Mouse (Mus musculus) CD8-positive naive resting alpha-beta T cell, adult 2 months (primary cell): Measurements from ENCODE around the gene Hmga1.

Source experiments
- DNase-seq, 2 experiments: peaks; one replicate each; pipeline ENCODE4 v3.0.0; 2022; ENCODE audit warnings: low read depth in 2 of 2, low spot score in 2 of 2

The Hmga1 gene

GRCm38 (mm10) chr17:27586661-27587060 is 30.4 kb downstream of the Hmga1 start:
- no peak for DNase-seq

DNA sequence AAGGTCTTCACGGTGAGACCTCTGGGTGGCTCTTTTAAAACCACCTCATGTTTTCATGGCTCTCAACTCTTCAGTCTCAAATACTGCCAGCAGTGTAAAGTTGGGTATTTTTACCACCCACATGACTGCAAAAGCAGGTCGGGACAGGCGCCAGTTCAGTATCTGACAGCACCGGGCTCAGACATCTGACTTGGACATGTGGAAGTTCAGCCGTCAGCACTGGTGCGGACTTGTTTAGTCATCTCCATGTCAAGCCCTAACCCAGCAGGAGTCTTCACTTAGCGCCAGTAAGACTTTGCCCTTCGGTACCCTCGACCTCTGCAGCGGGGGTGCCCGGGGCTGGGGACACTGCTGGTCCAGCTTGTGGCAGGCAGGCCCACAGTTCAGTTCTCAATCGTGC is 31.0 kb downstream of the Hmga1 start:
- no peak for DNase-seq

GRCm38 (mm10) chr17:27588231-27588630 is 31.9 kb downstream of the Hmga1 start:
- DNase-seq: no peak

DNA sequence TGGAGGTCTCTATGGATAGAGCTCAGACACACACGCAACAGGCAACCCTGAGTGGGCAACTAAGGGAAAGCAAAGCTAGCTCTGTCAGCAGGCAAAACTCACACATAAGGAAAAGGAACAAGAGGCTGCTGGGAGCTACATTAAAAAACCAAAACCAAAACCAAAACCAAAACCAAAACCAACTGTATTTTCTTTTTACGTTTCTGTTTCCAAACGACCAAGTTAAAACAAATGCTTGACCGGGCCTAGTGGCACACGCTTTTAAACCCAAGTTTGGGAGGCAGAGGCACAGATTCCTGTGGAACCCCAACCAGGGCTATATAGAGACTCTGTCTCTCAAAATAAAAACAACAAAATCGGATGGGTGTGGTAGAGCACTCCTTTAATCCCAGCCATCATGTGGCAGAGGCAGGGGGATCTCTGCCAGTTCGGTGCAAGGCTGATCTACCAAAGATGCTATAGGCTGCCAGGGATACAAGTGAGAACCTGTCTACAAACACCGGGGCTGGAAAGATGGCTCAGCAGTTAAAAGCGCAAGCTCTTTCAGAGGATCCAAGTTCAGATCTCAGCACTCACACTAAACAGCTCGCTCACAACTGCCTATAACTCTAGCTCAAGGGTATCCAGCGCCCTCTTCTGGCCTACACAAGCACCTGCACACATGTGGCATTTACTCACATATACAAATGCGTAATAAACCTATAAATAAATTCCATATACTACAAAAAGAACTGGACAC is 35.7 kb downstream of the Hmga1 start:
- DNase-seq: peak; percentile 11 to 32

- peak in 1 of 2 experiments; percentile 3 for DNase-seq
Measured at GRCm38 (mm10) chr17:27592565-27592910, 36.2 kb downstream of the Hmga1 start.

DNA sequence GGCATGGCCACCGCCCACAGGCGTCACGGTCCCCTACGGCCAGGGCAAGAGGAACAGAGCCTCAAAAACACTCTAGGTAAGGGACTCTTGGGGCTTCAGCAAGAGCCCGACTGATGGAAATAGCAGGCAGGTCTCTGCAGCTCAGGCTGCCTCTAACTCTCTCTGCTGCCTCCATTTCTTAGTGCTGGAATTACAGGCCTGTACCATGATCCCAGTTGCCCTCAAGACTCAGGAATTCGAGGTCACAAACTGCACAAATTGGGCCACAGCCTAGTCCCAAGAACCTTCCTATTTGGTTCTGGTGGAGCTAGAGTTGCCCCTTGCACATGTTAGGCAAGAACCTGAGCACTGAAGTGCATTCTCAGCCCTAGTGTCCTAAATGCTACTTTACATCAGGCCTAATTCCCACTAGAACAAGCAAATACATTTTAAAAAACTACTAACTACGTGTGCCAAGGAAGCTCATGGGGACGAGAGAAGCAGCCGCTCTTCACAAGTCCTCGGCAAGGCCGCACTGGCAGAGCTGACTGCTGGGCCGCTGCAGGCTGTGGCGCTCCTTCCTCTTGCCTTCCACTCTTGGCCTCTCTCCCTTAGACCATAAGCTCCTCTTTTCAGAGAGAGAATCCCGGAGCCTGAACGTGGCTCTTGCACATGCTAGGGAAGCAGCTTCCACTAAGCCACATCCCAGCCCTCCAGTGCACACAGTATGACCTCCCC is 39.5 kb downstream of the Hmga1 start:
- DNase-seq: no peak

DNA sequence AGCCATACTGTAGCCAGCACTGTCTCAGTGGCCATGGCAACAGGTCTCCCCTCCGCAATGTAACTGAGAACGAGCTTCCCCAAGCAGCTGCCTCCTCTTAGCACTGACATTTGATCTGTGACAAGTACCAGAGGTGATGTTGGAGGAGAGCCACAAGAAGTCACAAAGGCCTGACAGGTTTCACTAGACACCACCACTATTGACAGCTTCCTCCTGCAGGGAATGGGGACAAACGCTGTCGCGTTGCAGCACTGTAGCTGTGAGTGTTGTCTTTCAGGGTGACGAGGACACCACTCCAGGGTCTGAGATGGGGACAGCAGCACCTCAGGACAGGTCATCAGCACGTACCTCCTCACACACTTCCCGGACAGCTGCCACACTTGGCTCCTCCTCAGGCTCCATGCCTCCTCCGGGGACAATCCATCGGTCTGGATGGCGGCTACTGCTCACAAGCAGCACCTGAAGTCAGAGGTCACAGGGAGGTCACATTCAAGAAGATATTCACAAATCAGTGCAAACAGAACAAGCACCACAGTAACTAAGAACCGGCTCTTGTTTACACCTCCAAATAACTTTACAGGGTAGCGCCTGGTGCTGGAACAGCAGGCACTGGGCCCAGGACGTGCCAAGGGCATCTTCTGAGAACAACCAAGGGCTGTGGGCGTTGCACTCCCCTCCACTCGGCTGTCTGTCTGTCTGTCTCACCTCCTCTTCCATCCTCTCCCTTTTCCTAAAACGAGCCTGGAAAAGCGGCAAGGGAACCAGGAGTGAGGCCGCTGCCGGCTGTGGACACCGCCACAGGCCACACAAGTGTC is 40.3 kb downstream of the Hmga1 start:
- no peak for DNase-seq

DNA sequence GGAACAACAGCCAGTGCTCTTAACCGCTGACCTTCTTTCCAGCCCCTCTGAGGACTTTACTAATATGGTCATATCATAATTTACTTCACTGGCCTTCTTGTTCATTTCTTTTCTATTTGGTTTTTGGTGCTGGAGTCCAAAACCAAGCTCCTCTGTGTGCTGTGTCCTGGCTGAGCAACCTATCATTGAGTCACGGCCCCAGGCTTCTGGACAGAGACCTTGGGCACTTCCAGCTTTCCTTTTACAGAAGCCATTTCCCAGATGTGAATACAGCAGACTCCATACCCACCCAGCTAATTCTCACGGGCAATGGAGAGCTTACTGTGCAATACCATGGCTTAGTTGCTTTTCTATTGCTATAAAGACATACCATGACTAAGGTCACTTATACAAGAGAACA is 44.0 kb downstream of the Hmga1 start:
- DNase-seq: no peak

DNA sequence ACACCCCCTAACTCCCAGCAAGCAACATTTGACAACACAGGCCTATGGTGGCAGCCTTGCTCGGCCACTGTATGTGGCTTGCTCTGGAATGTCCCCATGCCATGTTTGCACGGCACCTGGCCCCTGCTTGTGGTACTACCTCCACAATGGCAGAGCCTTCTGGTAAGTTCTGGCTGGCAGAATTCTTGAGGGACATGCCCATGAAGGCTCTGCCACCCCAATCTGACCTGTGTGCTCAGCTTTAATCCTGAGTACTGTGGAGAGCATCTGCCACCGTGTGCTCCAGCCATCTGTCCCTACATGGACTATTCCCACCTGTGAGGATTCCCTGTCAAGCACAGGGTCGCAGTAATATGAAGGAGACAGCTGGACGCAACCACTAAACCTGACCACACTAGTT is 44.6 kb downstream of the Hmga1 start:
- no peak for DNase-seq

DNA sequence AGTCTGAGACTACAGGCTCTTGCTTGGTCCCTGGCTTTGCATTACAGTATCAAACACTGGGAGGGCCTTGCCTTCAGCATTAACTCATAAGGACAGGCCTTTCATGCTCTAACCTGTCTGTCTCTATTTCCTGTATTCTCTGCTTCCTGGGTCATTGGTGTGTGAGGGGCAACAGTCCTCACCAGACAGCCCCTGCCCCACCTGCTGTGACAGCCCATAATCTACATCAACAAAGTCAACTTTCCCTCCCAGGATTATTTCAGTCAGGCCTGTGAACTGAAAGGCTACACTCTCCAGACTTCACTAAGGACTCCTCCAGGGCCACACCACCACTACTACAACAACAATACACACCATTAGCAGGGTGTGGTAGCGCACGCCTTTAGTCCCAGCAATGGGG is 46.7 kb downstream of the Hmga1 start:
- DNase-seq: no peak

DNA sequence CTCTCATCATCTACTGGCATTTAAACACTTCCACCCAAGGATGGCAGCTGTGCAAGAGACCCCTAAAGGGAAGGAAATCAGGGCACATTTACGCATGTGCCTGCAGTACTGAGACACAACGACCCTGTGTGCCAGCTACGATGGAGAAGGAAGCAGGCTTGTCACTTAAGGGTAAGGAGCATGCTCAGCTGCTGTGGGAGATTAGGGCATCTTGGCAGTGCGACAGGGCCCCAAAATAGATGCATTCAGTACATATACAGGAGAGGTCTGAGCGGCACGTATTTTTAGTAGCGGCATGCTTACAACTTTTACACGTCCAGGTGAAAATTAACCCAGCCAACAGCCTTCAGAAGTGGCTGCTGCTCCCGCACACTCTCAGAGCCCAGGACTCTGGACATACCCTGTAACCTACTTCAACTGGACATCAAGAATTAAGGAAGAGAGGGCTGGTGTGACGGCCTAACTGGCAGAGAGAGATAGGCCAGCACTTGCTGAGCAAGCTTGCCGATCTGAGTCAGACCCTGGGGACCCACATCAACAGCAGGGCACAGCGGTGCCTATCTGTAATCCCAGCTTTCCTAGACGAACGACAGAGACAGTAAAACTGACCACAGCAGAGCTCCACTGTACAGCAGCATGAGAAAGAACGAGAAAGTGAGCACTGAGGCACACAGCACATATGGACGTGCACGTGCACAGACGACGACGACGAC is 47.4 kb downstream of the Hmga1 start:
- no peak for DNase-seq

GRCm38 (mm10) chr17:27609576-27609975 is 53.3 kb downstream of the Hmga1 start:
- DNase-seq: no peak

GRCm38 (mm10) chr17:27610679-27611518 is 54.6 kb downstream of the Hmga1 start:
- no peak for DNase-seq

DNA sequence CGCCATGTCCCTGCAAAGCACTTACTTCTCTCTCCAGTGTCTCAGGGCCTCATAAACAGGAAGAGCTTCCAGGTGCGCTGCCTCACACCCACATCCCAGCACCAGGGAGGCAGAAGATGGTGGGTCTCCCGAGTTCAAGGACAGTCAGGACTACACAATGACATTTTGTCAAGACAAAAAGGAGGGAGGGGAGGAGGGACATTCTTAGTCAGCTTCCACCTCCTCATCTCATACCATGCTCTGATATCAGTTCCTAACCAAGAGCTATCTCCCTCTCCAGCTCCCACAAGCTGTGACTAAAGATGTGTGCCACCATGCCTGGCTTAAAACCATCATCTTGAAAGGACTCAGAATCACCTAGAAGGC is 55.2 kb downstream of the Hmga1 start:
- no peak for DNase-seq

GRCm38 (mm10) chr17:27611994-27612393 is 55.7 kb downstream of the Hmga1 start:
- DNase-seq: no peak

GRCm38 (mm10) chr17:27613016-27613415 is 56.7 kb downstream of the Hmga1 start:
- DNase-seq: no peak
